Mouse (Mus musculus) embryonic fibroblast, embryonic 13.5 days (primary cell): ENCODE results near the gene Pla2g2f. TPM values are rescaled to one million over a fixed set of nuclear protein-coding genes. Genes with fewer than 3 reads are reported as not detected.

Source experiments
- H3K27ac ChIP-seq: 2 replicates; pipeline ENCODE4 v1.5.1; 2012; ENCODE audit warnings: low read length, control low read depth, inconsistent platforms; ENCODE audit not compliant: insufficient read depth
- H3K4me1 ChIP-seq: 2 replicates; pipeline ENCODE4 v1.6.1; 2011; ENCODE audit warnings: low read length; ENCODE audit not compliant: control insufficient read depth, insufficient read depth
- H3K4me3 ChIP-seq: 2 replicates; pipeline ENCODE4 v1.5.1; 2011; ENCODE audit warnings: mild to moderate bottlenecking, control low read depth, low read length; ENCODE audit not compliant: insufficient read depth
- CTCF ChIP-seq: IDR thresholded peaks from 2 replicates; pipeline ENCODE4 v1.5.1; 2011; ENCODE audit warnings: mild to moderate bottlenecking, control low read depth, low read length, moderate library complexity, borderline replicate concordance; ENCODE audit not compliant: insufficient read depth
- POLR2A ChIP-seq: IDR thresholded peaks from 2 replicates; pipeline ENCODE4 v1.6.1; 2011; ENCODE audit warnings: low read depth, mild to moderate bottlenecking, control low read depth, low read length, moderate library complexity
- polyA plus RNA-seq: library from polyadenylated mRNA; stranded (reverse); fragments of >200 nt; gene quantifications from 2 replicates; pipeline ENCODE4 v1.2.4, GENCODE M21; 2011; ENCODE audit warnings: low read depth; ENCODE audit not compliant: missing spikeins, insufficient read length

Gene Pla2g2f
- not detected in 2 replicates for polyA plus RNA-seq

DNA sequence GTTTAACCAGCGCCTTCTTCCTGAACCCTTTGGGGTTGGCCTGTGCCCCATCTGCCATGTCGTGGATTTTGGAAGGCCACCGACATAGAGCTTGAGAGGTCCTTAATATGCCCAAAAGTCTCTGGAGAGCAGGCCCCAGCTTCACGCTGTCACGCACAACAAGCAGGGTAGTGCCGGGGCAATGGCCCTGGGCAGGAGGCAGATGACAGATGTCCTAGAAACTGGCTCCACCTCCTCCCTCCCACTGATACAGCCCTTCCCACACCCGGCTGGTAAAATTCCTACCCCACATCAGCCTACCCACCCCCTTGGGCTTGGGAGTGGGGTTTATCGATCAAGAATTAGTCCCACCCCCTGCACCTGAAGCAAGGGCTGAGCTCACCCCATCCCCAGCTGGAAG lies at the start of gene Pla2g2f:
Gene Pla2g2f, minus strand, starts transcription at position 211 of the 400 bp plus-strand sequence.
- H3K27ac ChIP-seq: no peak within 1 kb of the TSS
- no peaks in the 10 kb centered on the region for H3K4me1 ChIP-seq
- no peak for TF ChIP-seq POLR2A
- no peak for TF ChIP-seq CTCF
- H3K4me3 ChIP-seq: no peak within 1 kb of the TSS

- Histone ChIP-seq H3K4me3 (no peak overlapping the region), H3K27ac (no peak overlapping the region), H3K4me1 (no peaks in the 10 kb centered on the region)
- TF ChIP-seq CTCF (no peak), POLR2A (no peak)
Observed at GRCm38 (mm10) chr4:138806920-138807541, 49.6 kb upstream of the Pla2g2f start.

DNA sequence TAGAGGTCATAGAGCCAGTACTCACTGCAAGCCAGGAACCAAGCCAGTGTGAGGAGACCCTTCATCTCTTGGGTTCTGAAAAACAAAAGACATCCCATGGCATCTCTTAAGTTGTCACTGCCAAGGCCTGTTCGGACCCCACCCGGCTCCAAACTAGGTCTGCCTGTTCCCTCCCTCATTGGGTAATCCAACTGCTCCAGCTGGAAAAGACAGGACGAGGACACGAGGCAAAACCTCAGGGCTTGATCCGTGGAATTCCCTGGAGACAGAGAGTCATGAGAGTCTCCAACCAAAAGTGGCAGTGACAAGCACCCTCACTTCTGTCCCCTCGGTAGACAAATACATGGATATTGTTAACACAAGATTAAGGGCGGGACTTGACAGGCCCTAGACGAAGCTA lies 48.7 kb upstream of the Pla2g2f start:
- TF ChIP-seq CTCF (no peak), POLR2A (no peak)
- no peaks in the 10 kb centered on the region for H3K4me1 ChIP-seq
- no peak overlapping the region for H3K4me3 ChIP-seq
- no peak overlapping the region for H3K27ac ChIP-seq

GRCm38 (mm10) chr4:138805248-138805647 lies 47.8 kb upstream of the Pla2g2f start:
- Histone ChIP-seq H3K4me3 (no peak overlapping the region), H3K27ac (no peak overlapping the region), H3K4me1 (no peaks in the 10 kb centered on the region)
- TF ChIP-seq CTCF (no peak), POLR2A (no peak)

DNA sequence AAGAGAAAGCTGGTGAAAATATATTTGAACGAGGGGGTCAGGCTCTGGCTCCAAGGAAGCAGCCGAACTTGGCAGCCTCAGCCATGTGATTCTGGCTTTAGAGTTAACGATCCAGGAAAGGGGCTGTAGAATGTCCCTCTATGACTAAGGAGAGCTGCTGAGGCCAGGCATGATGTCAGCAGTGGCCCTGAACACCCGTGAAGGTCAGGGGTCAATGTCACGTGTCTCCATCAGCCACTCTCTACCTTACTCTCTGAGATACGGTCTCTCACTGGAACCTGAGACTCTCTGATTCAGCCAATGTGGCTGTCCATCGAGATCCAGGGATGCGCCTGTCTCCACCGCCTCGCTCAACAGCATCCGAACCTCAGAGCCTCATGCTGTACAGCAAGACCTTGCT lies 45.5 kb upstream of the Pla2g2f start:
- Histone ChIP-seq H3K4me1 (no peaks in the 10 kb centered on the region), H3K4me3 (no peak overlapping the region), H3K27ac (no peak overlapping the region)
- TF ChIP-seq CTCF (no peak), POLR2A (no peak)

GRCm38 (mm10) chr4:138801631-138802030 lies 44.2 kb upstream of the Pla2g2f start:
- TF ChIP-seq POLR2A: no peak
- no peak for TF ChIP-seq CTCF
- H3K27ac ChIP-seq: no peak overlapping the region
- H3K4me1 ChIP-seq: no peaks in the 10 kb centered on the region
- H3K4me3 ChIP-seq: no peak overlapping the region

- no peaks in the 10 kb centered on the region for H3K4me1 ChIP-seq
- H3K27ac ChIP-seq: no peak overlapping the region
- TF ChIP-seq CTCF: no peak
- TF ChIP-seq POLR2A: no peak
- no peak overlapping the region for H3K4me3 ChIP-seq
Observed at GRCm38 (mm10) chr4:138800134-138800744, 42.8 kb upstream of the Pla2g2f start.

DNA sequence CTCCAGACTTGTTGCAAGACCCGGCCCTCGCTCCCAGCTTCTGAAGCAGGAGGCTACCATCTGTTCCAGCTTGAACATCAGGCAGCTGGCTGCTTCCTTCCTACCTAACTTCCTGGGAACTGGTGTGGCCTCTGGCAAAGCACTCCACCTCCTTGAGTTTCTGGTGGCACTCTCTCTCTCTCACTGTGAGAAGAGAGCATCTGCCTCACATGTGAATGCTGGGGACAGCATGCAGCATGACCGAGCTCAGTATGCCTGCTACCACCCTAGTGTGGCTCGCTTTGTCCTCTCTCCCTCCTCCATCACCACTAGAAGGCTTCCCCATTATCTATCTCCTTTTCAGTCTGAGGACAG lies 39.8 kb upstream of the Pla2g2f start:
- Histone ChIP-seq H3K4me3 (no peak overlapping the region), H3K27ac (no peak overlapping the region), H3K4me1 (0 out of 2 replicates have a peak, but pooled peaks cover 5% of the 10 kb centered on the region)
- TF ChIP-seq CTCF (no peak), POLR2A (no peak)

DNA sequence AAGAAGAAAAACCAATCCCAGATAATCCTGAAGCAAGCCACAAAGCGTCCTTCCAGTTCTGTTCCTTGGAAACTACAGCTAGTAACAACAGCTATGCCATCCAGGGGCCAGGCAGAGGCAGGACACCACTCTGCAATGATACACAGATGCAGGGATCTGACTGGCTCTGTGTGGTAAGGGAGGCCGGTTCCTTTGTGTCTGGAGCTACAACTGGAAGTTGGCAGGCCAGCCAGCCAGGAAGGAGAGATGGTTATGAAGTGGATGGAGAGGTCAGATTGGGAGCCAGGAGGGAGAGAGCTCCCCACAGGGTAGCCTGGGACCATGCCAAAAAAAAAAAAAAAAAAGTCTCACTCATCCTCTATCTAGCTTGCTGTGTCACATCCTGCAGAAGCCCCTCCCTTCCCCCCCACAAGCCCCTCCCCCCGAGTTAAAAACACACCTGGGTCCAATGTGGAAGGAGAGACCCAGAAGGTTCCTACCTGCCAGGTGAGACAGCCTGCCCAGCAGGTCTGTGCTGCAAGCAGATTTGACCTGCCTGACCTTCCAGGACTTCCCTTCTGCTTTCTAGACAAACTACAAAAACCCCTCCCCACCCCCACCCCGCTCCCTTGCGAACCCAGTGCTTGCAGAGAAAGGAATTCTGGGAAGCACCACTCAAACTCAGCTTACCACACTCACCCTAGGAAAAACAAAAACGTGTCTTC lies 39.2 kb upstream of the Pla2g2f start:
- no peak for TF ChIP-seq CTCF
- TF ChIP-seq POLR2A: no peak
- H3K4me1 ChIP-seq: 0 out of 2 replicates have a peak, but pooled peaks cover 5% of the 10 kb centered on the region
- H3K27ac ChIP-seq: no peak overlapping the region

GRCm38 (mm10) chr4:138794344-138794743 lies 36.9 kb upstream of the Pla2g2f start:
- Histone ChIP-seq H3K4me3 (no peak overlapping the region), H3K27ac (no peak overlapping the region), H3K4me1 (0 out of 2 replicates have a peak, but pooled peaks cover 5% of the 10 kb centered on the region)
- TF ChIP-seq CTCF: no peak
- no peak for TF ChIP-seq POLR2A

More for the DNA sequence above, 39.2 kb upstream of the Pla2g2f start:
- no peak overlapping the region for H3K4me3 ChIP-seq
